Mouse (Mus musculus) forebrain, postnatal 0 days (tissue): ENCODE data around the gene Nphp1. TPM values are rescaled to one million over a fixed set of nuclear protein-coding genes. Genes with fewer than 3 reads are reported as not detected.

ENCODE experiments used
- ATAC-seq: fragments of 200-750 bp; cut with Nextera tagmentation; 2 replicates; pipeline ENCODE4 v1.8.0; 2017; ENCODE audit warnings: mild to moderate bottlenecking, moderate library complexity
- DNase-seq: peaks from one replicate; pipeline ENCODE4 v3.0.0-alpha.2; 2015
- H3K27ac ChIP-seq: fragments of 300-500 bp; sonication (generic); 2 replicates; pipeline ENCODE4 v1.5.1; 2014; ENCODE audit warnings: low read depth, mild to moderate bottlenecking, antibody characterized with exemption, low read length, moderate library complexity, mixed read lengths
- H3K27me3 ChIP-seq: fragments of 300-500 bp; sonication (generic); 2 replicates; pipeline ENCODE4 v1.6.1; 2014; ENCODE audit warnings: mild to moderate bottlenecking, low read length, mixed read lengths; ENCODE audit not compliant: insufficient read depth
- H3K36me3 ChIP-seq: fragments of 300-500 bp; sonication (generic); 2 replicates; pipeline ENCODE4 v1.6.1; 2014; ENCODE audit warnings: mild to moderate bottlenecking, moderate library complexity; ENCODE audit not compliant: insufficient read depth
- H3K4me1 ChIP-seq: fragments of 300-500 bp; sonication (generic); 2 replicates; pipeline ENCODE4 v1.6.1; 2014; ENCODE audit warnings: antibody characterized with exemption; ENCODE audit not compliant: insufficient read depth
- H3K4me2 ChIP-seq: fragments of 300-500 bp; sonication (generic); 2 replicates; pipeline ENCODE4 v1.6.1; 2014; ENCODE audit warnings: low read depth, mild to moderate bottlenecking, moderate library complexity
- H3K4me3 ChIP-seq: fragments of 300-500 bp; sonication (generic); 2 replicates; pipeline ENCODE4 v1.5.1; 2014; ENCODE audit warnings: low read depth, low read length, mixed read lengths
- H3K9ac ChIP-seq: fragments of 300-500 bp; sonication (generic); 2 replicates; pipeline ENCODE4 v1.6.1; 2014; ENCODE audit warnings: mild to moderate bottlenecking
- H3K9me3 ChIP-seq: fragments of 300-500 bp; sonication (generic); 2 replicates; pipeline ENCODE4 v1.6.1; 2016; ENCODE audit warnings: low read length
- CTCF ChIP-seq: sonication (generic); IDR thresholded peaks from 2 replicates; pipeline ENCODE4 v1.5.1; 2016; ENCODE audit warnings: antibody characterized with exemption, control low read depth, low read depth
- WGBS: fragments of 180-500 bp; shearing (Covaris S2); extraction: QIAGEN DNeasy Blood & Tissue Kit; methylation state at CpG from one replicate; pipeline ENCODE4 v1.1.7; 2014; 5-methylcytosine and 5-hydroxymethylcytosine counted together
- polyA plus RNA-seq: library from polyadenylated mRNA; unstranded; fragments of >200 nt; fragmentation: Nextera tagmentation; extraction: Ambion mirVana; gene quantifications from 2 replicates; pipeline ENCODE4 v1.2.1, GENCODE M21; 2015
- total RNA-seq: library from RNA; depleted of rRNA; stranded (reverse); fragments of >200 nt; gene quantifications from 2 replicates; pipeline ENCODE4 v1.2.3, GENCODE M21; 2014

Gene Nphp1
- total and polyA plus RNA-seq, 2 experiments from 2014 or later = 14.7 to 19.9 TPM

DNA sequence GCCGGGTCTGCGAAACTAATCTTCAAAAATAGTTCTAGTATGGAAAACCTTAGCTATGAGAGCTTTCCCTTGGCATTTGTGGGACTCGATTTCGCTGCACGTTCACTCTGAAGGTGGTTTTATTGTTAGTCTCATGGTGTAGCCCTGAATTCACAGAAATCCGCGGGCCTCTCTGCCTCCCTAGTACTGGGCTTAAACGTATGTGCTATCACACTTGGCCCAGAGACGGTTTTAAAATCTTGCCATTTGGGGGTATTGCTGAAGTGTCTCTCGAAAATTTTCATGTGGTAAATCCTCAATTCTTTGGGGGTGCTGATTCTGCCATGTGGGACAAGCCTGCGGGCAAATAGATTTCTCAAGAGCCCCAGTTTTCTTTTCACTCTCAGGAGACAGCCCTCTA lies 441 bp upstream of the Nphp1 start:
- Histone ChIP-seq H3K4me2 (peak overlapping the region; percentile 76), H3K27me3 (no peaks in the 10 kb centered on the region), H3K9me3 (no peaks in the 10 kb centered on the region), H3K9ac (peak overlapping the region; percentile 63), H3K36me3 (no peaks in the 10 kb centered on the region), H3K4me3 (peak overlapping the region; percentile 64), H3K27ac (peak overlapping the region; percentile 2; the same call in 1 of the 2 replicates), H3K4me1 (peaks cover 11% of the 10 kb centered on the region; the same call in 1 of the 2 replicates)
- TF ChIP-seq CTCF = no peak
- ATAC-seq (no peak; the same call in 1 of the 2 replicates), DNase-seq (peak; percentile 36)
- WGBS = 5% methylated on average over 11 of the region's 11 CpGs

DNA sequence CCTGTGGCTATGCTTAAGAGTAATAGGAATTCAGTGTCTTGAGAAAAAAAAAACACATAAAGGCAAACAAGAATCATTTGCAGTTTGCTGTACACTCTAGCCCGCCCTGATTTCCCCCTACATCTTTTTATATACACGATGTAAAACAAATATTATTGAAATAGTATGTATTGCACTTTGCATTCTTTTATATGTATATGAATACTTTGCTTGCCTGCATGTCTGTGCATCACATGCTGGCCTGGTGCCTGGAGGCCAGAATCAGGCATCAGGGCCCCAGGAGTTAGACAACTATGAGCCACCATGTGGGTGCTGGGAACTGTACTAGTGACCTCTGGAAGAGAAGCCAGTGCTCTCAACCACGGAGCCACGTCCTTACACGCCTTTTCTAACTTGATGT lies 1.5 kb downstream of the Nphp1 start:
- Histone ChIP-seq H3K9me3 (no peaks in the 10 kb centered on the region), H3K4me1 (peaks cover 11% of the 10 kb centered on the region; the same call in 1 of the 2 replicates), H3K27me3 (no peaks in the 10 kb centered on the region), H3K4me3 (no peak overlapping the region), H3K36me3 (no peaks in the 10 kb centered on the region), H3K4me2 (no peak overlapping the region), H3K27ac (no peak overlapping the region), H3K9ac (no peak overlapping the region)
- 93% methylated on average over 5 of the region's 5 CpGs for WGBS
- no peak for TF ChIP-seq CTCF
- no peak for DNase-seq
- no peak for ATAC-seq

DNA sequence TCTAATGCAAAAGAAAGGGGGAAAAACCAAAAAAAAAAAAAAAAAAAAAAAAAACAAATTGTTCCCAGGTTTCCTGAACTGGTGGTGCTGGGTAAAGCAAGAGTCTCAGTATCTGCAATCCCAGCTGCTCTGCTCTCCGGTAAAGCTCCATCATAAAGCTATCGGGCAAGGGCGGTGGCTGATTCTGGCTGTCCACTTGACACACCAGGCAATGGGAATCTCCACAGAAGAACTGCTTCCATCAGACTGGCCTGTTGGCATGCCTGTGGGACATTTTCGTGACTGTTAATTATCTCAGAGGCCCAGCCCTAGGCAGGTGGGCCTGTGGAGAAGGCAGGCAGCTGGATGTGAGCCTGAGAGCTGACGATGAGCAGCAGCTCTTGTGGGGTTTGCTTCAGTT lies 10.2 kb downstream of the Nphp1 start:
- H3K4me3 ChIP-seq = no peak overlapping the region
- no peak overlapping the region for H3K27ac ChIP-seq
- no peak overlapping the region for H3K4me2 ChIP-seq
- WGBS = 90% methylated on average over 5 of the region's 5 CpGs
- no peaks in the 10 kb centered on the region for H3K9me3 ChIP-seq
- H3K27me3 ChIP-seq = no peaks in the 10 kb centered on the region
- TF ChIP-seq CTCF = no peak
- no peak for ATAC-seq
- DNase-seq = no peak
- peaks cover 12% of the 10 kb centered on the region; the same call in 1 of the 2 replicates for H3K36me3 ChIP-seq
- H3K9ac ChIP-seq = no peak overlapping the region
- peaks cover 2% of the 10 kb centered on the region; the same call in 1 of the 2 replicates for H3K4me1 ChIP-seq

DNA sequence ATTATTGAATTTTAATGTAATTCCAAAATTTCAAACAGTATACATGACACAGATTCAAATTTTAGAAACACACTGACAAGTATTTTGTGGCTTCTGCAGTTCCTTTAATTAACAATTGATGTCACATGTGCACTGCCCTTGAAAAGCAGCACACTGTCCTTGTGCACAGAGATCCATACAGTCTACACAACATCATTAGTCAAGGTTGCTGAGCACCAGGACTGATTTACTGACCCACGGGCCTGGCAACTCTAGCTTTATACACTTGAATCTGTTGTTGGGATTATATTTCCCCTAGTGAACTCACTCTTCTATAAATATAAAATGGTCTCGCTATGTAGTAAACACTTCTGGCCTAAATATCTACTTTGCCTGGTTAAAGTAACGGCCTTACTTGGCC lies 13.7 kb downstream of the Nphp1 start:
- 61% methylated on average over 3 of the region's 3 CpGs for WGBS
- Histone ChIP-seq H3K9me3 (no peaks in the 10 kb centered on the region), H3K36me3 (peaks cover 19% of the 10 kb centered on the region), H3K27ac (no peak overlapping the region), H3K4me3 (no peak overlapping the region), H3K27me3 (no peaks in the 10 kb centered on the region), H3K9ac (no peak overlapping the region), H3K4me2 (no peak overlapping the region), H3K4me1 (peaks cover 2% of the 10 kb centered on the region; the same call in 1 of the 2 replicates)
- no peak for TF ChIP-seq CTCF
- ATAC-seq = no peak
- DNase-seq = no peak

DNA sequence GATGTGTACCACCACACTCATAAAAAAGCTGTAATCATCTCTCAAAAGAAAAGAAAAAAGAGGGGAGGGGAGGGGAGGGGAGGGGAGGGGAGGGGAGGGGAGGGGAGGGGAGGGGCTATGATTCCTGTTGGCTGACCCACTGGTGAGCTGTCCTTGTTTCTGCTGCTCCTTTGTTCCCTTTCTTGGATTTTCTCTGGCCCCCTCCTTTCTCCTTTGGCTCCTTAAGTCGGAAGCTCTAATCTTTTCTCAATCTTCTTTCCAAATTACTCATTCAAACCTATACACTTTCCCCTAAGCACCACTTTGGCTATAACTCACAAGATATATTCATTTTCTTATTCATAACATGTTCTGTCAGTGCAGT lies 14.1 kb downstream of the Nphp1 start:
- Histone ChIP-seq H3K9me3 (no peaks in the 10 kb centered on the region), H3K9ac (no peak overlapping the region), H3K27ac (no peak overlapping the region), H3K4me3 (no peak overlapping the region), H3K36me3 (peaks cover 19% of the 10 kb centered on the region), H3K4me2 (no peak overlapping the region), H3K4me1 (peaks cover 2% of the 10 kb centered on the region; the same call in 1 of the 2 replicates), H3K27me3 (no peaks in the 10 kb centered on the region)
- DNase-seq (no peak), ATAC-seq (peak; percentile 32; the same call in 1 of the 2 replicates)
- WGBS = 21% methylated on average over 1 of the region's 1 CpGs
- TF ChIP-seq CTCF = no peak

DNA sequence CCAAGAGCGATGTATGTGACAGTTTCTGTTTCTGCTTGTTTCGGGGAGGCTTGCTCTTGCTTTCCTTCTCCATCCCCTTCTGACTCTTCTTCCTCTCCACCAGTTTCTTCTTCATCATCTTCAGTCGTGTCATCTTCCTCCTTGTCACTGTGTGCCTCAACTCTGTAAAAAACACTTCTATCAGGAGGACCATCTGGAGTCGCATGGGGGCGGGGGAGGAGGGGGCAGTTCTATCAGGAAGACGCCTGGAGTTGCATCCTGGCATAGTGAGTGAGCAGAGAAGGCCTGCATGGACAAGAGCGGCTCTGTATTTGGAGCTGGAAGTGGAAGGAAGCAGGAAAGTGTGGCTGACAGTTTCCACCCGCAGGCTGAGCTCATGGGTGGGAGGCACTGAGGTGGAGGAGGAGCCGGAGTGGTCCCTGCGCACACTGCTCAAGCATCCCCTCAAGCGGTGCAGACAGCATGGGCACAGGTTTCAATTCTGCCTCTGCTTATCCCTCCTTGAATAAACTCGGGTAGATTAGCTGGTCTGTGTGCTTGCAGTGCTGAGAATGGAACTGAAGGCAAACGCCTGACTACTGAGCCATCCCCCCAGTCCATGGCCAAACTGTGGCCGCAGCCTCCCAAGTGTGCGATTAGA lies 14.6 kb downstream of the Nphp1 start:
- Histone ChIP-seq H3K4me3 (no peak overlapping the region), H3K4me2 (peak overlapping the region; percentile 9; the same call in 1 of the 2 replicates), H3K27ac (no peak overlapping the region), H3K27me3 (no peaks in the 10 kb centered on the region), H3K36me3 (peaks cover 17% of the 10 kb centered on the region), H3K4me1 (peaks cover 2% of the 10 kb centered on the region; the same call in 1 of the 2 replicates), H3K9me3 (no peaks in the 10 kb centered on the region), H3K9ac (no peak overlapping the region)
- DNase-seq (no peak), ATAC-seq (peak; percentile 79)
- 26% methylated on average over 15 of the region's 15 CpGs for WGBS
- no peak for TF ChIP-seq CTCF

DNA sequence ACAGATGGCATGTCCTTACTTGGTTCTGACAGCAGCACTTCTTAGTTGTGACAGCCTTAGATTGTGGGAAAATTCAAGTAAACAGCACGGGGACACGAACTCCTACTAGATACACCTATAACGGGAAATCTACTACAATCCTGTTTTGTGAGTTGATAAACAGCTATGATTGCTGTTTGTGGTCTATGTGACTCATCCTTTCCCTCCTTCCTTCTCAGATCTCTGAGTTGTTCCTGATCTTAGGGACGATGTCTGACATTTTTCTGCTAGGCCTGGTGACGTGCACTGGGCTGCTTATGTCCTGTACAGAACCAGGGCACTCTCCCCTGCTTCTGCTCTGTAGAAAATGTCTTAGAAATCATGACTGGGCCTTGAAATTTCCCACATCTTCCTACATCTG lies 27.1 kb downstream of the Nphp1 start:
- H3K27ac ChIP-seq = no peak overlapping the region
- DNase-seq = no peak
- no peak overlapping the region for H3K4me3 ChIP-seq
- H3K27me3 ChIP-seq = no peaks in the 10 kb centered on the region
- no peak overlapping the region for H3K4me2 ChIP-seq
- no peaks in the 10 kb centered on the region for H3K9me3 ChIP-seq
- WGBS = 88% methylated on average over 5 of the region's 5 CpGs
- H3K4me1 ChIP-seq = 0 out of 2 replicates have a peak, but pooled peaks cover 5% of the 10 kb centered on the region
- TF ChIP-seq CTCF = no peak
- no peak overlapping the region for H3K9ac ChIP-seq
- ATAC-seq = no peak
- peaks cover 23% of the 10 kb centered on the region for H3K36me3 ChIP-seq
